Mouse (Mus musculus) small intestine, adult 2 months (tissue): ENCODE measurements at regions not wholly inside any gene's neighbourhood (a gene's known extent, or its start where the extent isn't known, plus 50 kb on each side); places are given as distances from the start of the nearest gene placed in this dataset.

ENCODE experiments used
- CTCF ChIP-seq: fragments of 200-500 bp; IDR thresholded peaks from 2 replicates; pipeline ENCODE4 v1.5.1; 2012; ENCODE audit warnings: low read depth, mild to moderate bottlenecking, control low read depth, inconsistent platforms, low read length, moderate library complexity, mixed read lengths; ENCODE audit not compliant: insufficient replicate concordance, insufficient read length; ENCODE audit errors: extremely low read depth
- POLR2A ChIP-seq: fragments of 200-500 bp; IDR thresholded peaks from 2 replicates; pipeline ENCODE4 v1.6.1; 2012; ENCODE audit warnings: low read depth, mild to moderate bottlenecking, control low read depth, inconsistent platforms, low read length, moderate library complexity

DNA sequence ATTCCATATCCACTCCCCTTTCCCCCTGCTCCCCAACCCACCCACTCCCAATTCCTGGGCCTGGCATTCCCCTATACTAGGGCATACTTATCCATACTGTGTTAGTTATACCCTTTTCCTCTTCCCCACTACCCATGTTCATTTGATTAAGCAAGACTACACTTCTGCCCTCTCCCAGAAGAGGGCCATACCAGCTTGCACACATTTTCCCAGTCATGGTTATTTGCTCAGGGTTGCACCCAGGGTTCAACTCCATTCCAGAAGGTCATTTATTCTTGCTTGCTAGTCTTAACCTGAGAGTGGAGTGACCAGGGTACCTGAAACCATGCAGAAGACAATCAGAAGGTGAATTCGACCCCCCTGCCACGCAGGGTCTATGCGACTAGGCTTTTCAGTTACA is 113.4 kb downstream of the Nab1 start:
- no peak for TF ChIP-seq POLR2A
- no peak for TF ChIP-seq CTCF
